Mouse (Mus musculus): ENCODE measurements around the gene Ina.
"Not testable (repeated sequence)": the region's sequence is repeated elsewhere in the genome, so short reads cannot be mapped to it uniquely, and the experiment has no call there.

The Ina gene

GRCm38 (mm10) chr19:47014447-47015381 lies at the start of gene Ina, which contains the start of gene Nt5c2:
TSS of gene Ina (plus strand) at chr19:47014698.
TSS of gene Nt5c2 (minus strand) at chr19:47015153.
- DNase-seq: peak; percentile 85 to 90

DNA sequence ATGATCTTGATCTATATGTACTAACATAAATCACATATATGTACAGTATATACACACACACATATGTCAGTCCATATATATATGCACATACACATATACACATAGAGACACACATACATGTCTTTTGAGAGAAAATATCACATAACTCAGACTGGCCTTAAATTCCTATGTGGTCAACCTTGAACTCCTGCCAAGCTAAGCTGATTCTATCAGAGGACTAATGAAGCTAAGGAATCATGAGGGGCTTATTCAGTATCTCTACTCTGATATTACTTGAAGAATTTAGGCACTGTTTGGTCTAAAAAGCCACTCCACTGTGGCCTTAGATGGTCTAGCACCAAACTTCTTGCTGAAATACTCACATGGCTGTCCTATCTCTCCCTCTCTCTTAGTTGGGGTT lies 49.0 kb upstream of the Ina start:
- no peak for DNase-seq

DNA sequence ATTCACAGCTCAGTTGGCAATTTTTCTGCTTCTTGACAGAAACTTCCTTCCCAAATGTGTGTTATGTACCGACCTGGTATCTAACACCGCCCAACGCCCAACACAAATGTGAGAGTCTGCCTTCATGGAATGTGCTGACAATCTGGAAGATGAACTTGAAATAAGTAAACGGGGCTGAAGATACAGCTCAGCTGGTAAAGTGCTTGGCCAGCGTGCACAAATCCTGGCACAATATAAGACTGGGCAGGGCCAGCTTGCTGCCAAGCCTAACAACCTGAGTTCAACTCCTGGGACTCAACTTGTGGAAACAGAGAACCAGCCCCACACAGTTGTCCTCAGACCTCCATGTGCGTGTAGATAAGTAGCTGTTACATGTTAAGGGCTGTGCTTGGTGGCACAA lies 48.2 kb upstream of the Ina start:
- DNase-seq: no peak

DNA sequence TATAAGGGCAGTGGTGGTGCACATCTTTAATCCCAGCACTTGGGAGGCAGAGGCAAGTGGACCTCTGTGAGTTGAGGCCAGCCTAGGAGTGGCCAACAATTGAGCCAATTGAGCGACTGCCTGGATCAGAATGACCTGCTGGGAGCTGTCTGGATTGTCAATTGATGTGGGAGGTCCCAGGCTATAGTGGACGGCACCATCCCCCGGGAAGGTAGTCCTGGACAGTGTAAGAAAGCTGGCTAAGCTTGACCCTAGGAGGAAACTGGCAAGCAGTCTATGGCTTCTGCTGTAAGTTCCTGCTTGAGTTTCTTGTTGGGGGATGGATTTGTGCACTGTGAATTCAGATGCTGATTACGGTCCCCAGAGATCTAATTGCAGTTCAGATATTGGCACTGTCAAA lies 46.6 kb upstream of the Ina start:
- no peak for DNase-seq

DNA sequence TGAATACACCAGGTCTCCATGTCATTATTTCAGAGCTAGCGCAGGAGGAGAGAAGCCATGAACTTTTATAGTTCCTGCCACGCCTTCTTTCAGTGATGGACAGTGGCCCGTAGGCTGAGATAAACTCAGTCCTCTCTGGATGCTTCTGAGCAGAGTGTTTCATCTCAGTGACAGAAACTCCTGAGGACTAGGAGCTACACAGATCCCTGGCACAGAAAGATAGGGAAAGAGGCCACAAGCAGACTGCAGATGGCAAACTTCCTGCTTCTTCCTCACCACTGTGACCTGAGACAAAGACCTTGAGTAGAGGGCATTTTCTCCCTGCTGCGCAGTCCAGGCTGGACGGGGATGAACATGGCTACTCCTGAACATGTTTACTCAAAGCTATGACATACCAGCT lies 45.7 kb upstream of the Ina start:
- DNase-seq: no peak

DNA sequence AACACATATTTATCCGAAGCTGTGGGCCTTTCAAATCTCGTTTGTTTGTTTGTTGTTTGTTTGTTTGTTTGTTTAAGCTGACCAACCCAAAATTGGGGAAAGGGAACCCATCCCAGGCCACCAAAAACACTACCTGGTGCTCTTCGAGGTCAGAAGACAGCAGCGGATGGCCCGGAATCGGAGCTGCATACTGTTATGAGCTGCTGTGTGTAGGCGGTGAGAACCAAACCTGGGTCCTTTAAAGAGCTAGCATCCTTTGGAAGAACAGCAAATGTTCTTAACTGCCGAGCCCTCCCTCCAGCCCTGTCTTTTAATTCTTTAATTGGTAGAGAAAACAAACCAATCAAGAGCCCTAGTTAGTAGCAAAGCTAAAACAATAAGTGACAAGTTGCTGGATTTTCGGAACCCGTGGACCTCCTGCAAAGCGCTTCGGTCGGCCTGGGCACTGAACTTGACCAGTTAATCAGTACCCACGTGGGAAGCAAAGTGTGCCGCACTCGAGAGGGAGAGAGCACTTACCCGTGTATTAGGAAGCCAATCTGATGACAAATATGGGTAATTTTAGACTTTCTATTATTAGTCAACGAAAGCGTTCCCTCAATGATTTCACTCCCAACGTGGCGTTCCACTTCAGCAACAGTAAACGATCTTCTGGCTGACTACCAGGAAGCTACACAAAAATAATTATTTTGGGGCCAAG lies 45.1 kb upstream of the Ina start:
- peak in 1 of 2 experiments; percentile 33 for DNase-seq

- no peak for DNase-seq
These were observed 44.3 kb upstream of the Ina start for GRCm38 (mm10) chr19:46970121-46970729.

- DNase-seq: no peak
These were observed 43.3 kb upstream of the Ina start for GRCm38 (mm10) chr19:46971051-46971689.

DNA sequence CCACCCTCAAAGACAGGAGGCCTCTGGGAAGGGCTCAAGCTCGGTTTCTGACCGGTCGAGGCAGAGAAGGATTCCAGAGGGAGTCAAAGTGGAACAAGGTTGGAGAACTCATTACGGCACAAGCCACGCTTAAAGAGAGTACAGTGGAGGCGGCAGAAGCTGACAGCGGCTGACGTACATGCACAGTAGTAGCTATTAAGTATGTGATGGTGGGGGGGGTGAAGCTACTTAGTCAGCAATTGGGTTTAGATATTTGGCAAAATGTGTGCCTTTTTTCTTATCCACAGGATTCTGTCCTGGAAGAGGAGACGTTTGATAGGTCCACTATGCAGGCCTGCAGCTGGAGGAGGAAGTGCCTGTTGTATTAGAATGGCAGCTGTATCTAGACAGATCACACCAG lies 42.8 kb upstream of the Ina start:
- no peak for DNase-seq

GRCm38 (mm10) chr19:46972159-46972558 lies 42.3 kb upstream of the Ina start:
- no peak for DNase-seq

GRCm38 (mm10) chr19:46975565-46975964 lies 38.9 kb upstream of the Ina start:
- peak in 1 of 2 experiments; percentile 38 for DNase-seq

- DNase-seq: no peak
These were observed 38.5 kb upstream of the Ina start for GRCm38 (mm10) chr19:46975997-46976396.

DNA sequence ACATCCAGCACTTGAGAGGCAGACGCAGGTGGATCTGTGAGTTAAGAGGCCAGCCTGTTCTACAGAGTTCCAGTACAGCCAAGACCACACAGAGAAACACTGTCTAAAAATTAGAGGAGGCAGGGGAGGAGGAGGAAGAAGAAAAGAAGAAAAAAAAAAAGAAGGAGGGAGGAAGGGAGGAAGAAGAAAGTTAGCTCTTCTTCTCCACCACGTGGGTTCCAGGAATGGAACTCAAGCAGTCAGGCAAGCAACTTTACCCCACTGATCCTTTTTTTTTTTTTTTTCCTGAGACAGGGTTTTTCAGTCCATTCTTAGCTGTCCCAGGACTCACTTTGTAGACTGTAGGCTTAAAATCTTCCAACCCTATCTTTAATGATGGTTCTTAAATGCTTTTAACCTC lies 37.8 kb upstream of the Ina start:
- no peak for DNase-seq

DNA sequence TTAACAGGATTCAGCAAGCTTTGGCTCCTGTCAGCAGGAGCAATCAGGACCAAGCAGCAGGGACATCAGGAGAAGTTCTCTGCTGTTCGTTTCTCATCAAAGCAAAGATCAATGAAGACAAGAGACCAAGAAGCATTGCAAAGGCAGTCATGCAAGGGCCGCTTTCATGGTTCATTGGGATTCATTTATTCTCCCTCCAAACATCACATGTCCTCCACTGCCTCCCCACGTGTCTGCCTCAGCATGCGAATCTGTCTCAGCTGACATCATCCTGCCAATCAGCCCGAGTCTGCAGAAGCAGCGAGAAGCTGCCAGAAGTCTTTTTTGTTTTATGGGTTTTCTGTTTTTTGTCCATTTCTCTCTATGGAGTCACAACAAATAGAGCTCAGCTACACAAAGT lies 37.0 kb upstream of the Ina start:
- no peak for DNase-seq

DNA sequence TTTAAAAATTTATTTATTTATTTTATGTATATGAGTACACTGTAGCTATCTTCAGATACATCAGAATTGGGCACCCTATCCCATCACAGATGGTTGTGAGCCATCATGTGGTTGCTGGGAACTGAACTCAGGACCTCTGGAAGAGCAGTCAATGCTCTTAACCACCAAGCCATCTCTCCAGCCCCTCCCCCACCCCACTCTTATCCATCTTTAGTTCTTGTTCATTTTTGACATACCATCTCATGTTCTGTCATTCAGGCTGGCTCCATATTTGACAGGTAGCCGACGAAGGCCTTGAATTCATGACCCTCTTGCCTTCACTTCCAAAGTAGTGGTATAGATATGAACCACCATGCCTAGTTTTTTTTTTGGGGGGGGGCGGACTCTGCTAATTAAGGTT lies 36.4 kb upstream of the Ina start:
- DNase-seq: not testable (repeated sequence)

GRCm38 (mm10) chr19:46978920-46979780 lies 35.3 kb upstream of the Ina start:
- DNase-seq: no peak

- no peak for DNase-seq
These were observed 34.8 kb upstream of the Ina start for GRCm38 (mm10) chr19:46979781-46980105.

DNA sequence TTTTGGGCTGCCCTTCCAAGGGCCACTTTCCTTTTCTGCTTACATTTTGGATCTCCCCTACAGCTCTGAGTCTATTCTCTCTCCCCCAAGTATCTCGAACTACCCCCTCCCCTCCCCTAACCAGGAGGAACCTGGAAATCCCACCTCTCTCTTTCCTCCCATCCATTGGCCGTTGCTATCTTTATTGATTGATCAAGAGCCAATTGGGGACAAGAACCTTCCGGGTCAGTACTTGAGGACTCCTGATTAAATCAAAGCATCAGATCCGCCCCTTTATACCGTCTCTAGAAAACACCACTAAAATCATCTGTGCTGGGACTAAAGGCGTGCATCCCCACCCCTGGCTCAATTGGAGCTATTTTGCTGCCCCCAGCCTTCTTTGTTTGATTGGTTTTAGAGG lies 33.0 kb upstream of the Ina start:
- no peak for DNase-seq

GRCm38 (mm10) chr19:46983352-46983965 lies 31.0 kb upstream of the Ina start:
- no peak for DNase-seq

DNA sequence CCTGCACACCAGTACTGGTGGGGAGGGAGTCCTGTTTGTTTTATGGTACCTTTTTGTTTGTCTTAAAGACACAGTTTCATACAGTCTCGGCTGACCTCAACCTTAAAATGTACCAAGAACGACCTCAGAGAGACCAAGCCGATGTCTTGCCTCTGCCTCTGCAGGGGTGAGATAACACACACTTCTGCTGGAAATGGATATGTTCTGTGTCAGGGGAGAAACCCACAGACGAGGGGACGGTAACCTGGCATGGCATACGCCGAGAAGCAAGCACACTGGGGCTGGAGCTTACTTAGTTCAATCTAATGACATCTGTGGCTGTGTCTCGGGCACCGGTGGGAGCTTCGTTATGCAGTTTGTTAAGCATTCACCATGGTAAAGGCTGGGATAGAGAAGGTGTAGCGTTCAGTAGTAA lies 30.5 kb upstream of the Ina start:
- DNase-seq: no peak

DNA sequence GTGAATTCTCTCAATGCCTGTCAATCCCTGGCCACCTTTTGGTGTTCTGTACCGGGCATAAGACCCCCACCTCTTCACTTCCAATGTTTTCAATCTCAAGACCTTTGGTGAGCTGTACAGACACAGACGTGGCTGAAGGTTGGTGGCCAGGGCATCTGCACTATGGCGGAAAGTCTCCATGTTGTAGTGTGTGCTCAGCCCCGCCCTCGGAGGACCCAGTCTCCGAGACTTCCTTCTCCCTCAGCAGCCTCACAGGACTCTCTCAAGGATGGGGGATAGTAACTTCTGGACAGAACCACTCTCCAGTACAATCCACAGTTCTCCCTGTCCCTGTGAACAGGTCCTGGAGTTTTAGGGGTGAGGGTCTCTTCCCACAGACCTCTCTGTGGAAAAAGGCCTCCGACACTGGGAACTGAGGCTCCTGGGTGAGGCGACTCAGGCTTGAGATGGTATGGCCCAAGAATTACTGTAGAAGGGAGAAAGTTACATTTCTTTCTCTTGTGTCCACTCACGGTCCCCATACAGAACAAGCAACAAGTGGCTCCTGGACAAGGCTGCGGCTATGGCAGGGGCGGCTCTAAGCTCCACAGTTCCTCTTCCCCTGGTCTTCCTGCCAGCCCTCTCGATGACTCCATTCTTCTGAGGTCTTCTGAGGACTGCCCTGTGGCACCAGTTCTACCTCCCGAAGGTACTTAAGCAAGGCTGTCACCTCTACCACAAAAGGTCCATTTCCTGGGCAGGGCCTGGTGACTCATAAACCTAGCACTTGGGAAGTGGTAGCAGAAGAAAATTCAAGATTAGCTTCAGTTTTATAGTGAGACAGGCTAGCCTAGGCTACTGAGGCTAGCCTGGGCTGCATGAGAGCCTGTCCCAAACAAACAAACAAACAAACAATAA lies 29.5 kb upstream of the Ina start:
- no peak for DNase-seq

Measured in cerebellum, postnatal 36 days (tissue).